Mouse (Mus musculus) kidney, postnatal 0 days (tissue): ENCODE measurements around the gene Trim29. TPM values are rescaled to one million over a fixed set of nuclear protein-coding genes. Genes with fewer than 3 reads are reported as not detected.

Source experiments
- ATAC-seq: fragments of 200-750 bp; cut with Nextera tagmentation; replicated peaks from 2 replicates; pipeline ENCODE4 v1.8.0; 2017; ENCODE audit warnings: low read depth, moderate number of reproducible peaks, moderate TSS enrichment, moderate library complexity; ENCODE audit not compliant: low FRiP score
- DNase-seq: peaks from one replicate; pipeline ENCODE4 v3.0.0-alpha.2; 2016; ENCODE audit warnings: low spot score
- H3K27ac ChIP-seq: fragments of 300-500 bp; sonication (generic); 2 replicates; pipeline ENCODE4 v1.5.1; 2014; ENCODE audit warnings: mild to moderate bottlenecking
- H3K27me3 ChIP-seq: fragments of 300-500 bp; sonication (generic); 2 replicates; pipeline ENCODE4 v1.6.1; 2014; ENCODE audit warnings: low read length, mixed read lengths; ENCODE audit not compliant: insufficient read depth
- H3K36me3 ChIP-seq: fragments of 300-500 bp; sonication (generic); 2 replicates; pipeline ENCODE4 v1.6.1; 2014; ENCODE audit warnings: low read length, mixed read lengths; ENCODE audit not compliant: insufficient read depth
- H3K4me1 ChIP-seq: fragments of 300-500 bp; sonication (generic); replicated peaks from 2 replicates; pipeline ENCODE4 v1.6.1; 2014; ENCODE audit warnings: antibody characterized with exemption, low read length, mixed read lengths; ENCODE audit not compliant: insufficient read depth
- H3K4me2 ChIP-seq: fragments of 300-500 bp; sonication (generic); 2 replicates; pipeline ENCODE4 v1.6.1; 2014; ENCODE audit warnings: mild to moderate bottlenecking, low read length, moderate library complexity, mixed read lengths
- H3K4me3 ChIP-seq: fragments of 300-500 bp; sonication (generic); replicated peaks from 2 replicates; pipeline ENCODE4 v1.5.1; 2014; ENCODE audit warnings: low read depth, low read length
- H3K9ac ChIP-seq: fragments of 300-500 bp; sonication (generic); 2 replicates; pipeline ENCODE4 v1.6.1; 2014; ENCODE audit warnings: low read depth, low read length
- H3K9me3 ChIP-seq: fragments of 300-500 bp; sonication (generic); replicated peaks from 2 replicates; pipeline ENCODE4 v1.6.1; 2016; ENCODE audit warnings: low read length, inconsistent platforms, mixed read lengths
- CTCF ChIP-seq: IDR thresholded peaks from 2 replicates; pipeline ENCODE4 v1.5.1; 2016; ENCODE audit warnings: antibody characterized with exemption, low read depth, mild to moderate bottlenecking, moderate library complexity
- WGBS: fragments of 180-500 bp; shearing (Covaris S2); extraction: QIAGEN DNeasy Blood & Tissue Kit; methylation state at CpG from one replicate; pipeline ENCODE4 v1.1.7; 2014; 5-methylcytosine and 5-hydroxymethylcytosine counted together
- polyA plus RNA-seq: library from polyadenylated mRNA; unstranded; fragments of >200 nt; fragmentation: Nextera tagmentation; extraction: Ambion mirVana; gene quantifications from 2 replicates; pipeline ENCODE4 v1.2.1, GENCODE M21; 2015

Gene Trim29
- polyA plus RNA-seq, 1 experiment from 2014 or later = 2.5 TPM

DNA sequence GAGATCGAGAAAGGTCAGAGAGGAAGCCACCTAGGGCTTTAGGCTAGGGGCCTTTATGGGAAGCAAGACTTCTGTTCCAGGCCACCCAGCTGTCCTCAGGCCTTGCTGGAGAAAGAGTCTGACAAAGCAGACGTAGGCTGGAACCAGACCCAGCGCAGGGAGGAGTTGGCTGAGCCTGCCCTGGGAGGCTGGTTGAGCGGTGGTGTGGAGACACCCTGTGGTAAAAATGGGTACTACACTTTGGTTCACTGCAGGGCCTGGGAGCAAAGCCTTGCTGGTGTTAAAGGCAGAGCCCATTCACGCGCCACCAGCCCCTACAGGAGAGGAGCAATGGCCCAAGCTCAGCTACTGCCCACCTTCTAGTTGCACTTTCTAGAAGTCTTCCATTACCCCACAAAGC lies 26.4 kb upstream of the Trim29 start:
- no peak overlapping the region for H3K4me2 ChIP-seq
- WGBS = 10% methylated on average over 6 of the region's 6 CpGs
- H3K4me1 ChIP-seq = no peaks in the 10 kb centered on the region
- H3K9me3 ChIP-seq = no peaks in the 10 kb centered on the region
- ATAC-seq (peak; percentile 82), DNase-seq (peak; percentile 94)
- no peaks in the 10 kb centered on the region for H3K36me3 ChIP-seq
- H3K27ac ChIP-seq = no peak overlapping the region
- H3K9ac ChIP-seq = no peak overlapping the region
- TF ChIP-seq CTCF = peak; percentile 97
- H3K4me3 ChIP-seq = no peak overlapping the region
- no peaks in the 10 kb centered on the region for H3K27me3 ChIP-seq

DNA sequence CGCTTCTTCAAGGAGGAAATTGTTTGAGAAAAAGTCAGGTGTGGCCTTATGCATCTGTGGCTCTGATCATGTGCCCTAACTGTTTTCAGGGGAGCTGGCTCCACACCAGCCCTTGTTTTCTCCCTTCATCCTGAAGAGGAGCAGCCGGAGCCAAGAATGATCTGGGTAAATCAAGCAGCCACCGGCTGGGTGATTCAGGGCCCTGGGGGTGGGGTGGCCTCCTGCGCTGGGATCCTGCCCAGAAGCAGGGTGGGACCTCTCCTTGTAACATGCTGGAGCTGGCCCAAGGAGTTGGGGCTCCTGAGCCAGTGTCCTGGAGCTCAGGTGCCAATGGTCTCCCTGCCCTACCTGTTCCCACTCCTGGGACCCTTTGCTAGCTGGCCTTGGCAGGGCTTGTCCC lies 25.4 kb upstream of the Trim29 start:
- Histone ChIP-seq H3K4me1 (no peaks in the 10 kb centered on the region), H3K4me2 (no peak overlapping the region), H3K9ac (no peak overlapping the region), H3K9me3 (no peaks in the 10 kb centered on the region), H3K27me3 (no peaks in the 10 kb centered on the region), H3K4me3 (no peak overlapping the region), H3K27ac (no peak overlapping the region), H3K36me3 (no peaks in the 10 kb centered on the region)
- WGBS = 79% methylated on average over 4 of the region's 4 CpGs
- ATAC-seq (no peak), DNase-seq (no peak)
- TF ChIP-seq CTCF = no peak

DNA sequence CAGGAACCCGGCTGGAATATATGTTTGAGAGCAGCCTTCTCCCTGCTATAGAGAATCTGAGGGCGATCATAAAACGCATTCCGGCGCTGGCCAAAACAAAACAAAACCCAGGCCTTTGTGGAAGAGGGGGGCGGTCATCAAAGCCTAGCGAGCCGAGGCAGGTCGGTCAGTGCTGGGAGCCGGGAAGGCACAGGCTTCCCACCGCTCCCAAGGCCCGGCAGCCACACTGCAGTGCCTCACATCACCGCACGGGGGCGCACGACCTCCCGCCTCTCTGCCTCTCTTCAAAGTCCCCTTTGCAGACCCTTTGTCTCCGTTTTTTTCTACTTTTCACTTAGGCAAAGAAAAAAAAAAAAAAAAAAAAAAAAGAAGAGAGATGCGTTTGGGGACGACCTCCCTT lies 23.8 kb upstream of the Trim29 start:
- H3K4me2 ChIP-seq = peak overlapping the region; percentile 23; the same call in 1 of the 2 replicates
- ATAC-seq = 0 out of 2 replicates have a peak, but pooled peaks have one; percentile 27
- WGBS = 2% methylated on average over 20 of the region's 20 CpGs
- DNase-seq = peak; percentile 85
- H3K4me3 ChIP-seq = no peak overlapping the region
- H3K27ac ChIP-seq = no peak overlapping the region
- H3K9ac ChIP-seq = 0 out of 2 replicates have a peak overlapping the region, but pooled peaks have one; percentile 31
- peak; percentile 92 for TF ChIP-seq CTCF
- no peaks in the 10 kb centered on the region for H3K9me3 ChIP-seq
- H3K36me3 ChIP-seq = no peaks in the 10 kb centered on the region
- no peaks in the 10 kb centered on the region for H3K27me3 ChIP-seq
- H3K4me1 ChIP-seq = no peaks in the 10 kb centered on the region

DNA sequence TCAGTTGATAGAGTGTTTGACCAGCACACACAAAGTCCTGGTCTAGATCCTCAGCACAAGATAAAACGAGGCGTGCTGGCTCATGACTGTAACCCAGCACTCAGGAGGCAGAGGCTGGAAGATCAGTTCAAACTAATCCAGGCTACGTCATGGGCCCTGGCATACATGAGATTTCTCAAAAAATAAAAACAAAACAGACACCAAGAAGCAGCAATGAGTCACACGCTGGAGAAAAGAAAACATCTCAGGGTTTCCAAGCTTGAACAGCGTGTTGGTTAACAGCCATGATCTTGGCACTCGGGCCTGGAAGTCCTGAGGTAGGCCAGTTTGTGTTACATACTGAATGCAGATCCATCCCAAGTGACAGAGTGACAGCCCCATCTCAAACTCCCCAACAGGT lies 17.6 kb upstream of the Trim29 start:
- Histone ChIP-seq H3K27ac (no peak overlapping the region), H3K9me3 (no peaks in the 10 kb centered on the region), H3K4me2 (no peak overlapping the region), H3K9ac (no peak overlapping the region), H3K36me3 (no peaks in the 10 kb centered on the region), H3K4me1 (no peaks in the 10 kb centered on the region), H3K4me3 (no peak overlapping the region), H3K27me3 (no peaks in the 10 kb centered on the region)
- ATAC-seq (no peak), DNase-seq (no peak)
- 74% methylated on average over 6 of the region's 6 CpGs for WGBS
- TF ChIP-seq CTCF = no peak

DNA sequence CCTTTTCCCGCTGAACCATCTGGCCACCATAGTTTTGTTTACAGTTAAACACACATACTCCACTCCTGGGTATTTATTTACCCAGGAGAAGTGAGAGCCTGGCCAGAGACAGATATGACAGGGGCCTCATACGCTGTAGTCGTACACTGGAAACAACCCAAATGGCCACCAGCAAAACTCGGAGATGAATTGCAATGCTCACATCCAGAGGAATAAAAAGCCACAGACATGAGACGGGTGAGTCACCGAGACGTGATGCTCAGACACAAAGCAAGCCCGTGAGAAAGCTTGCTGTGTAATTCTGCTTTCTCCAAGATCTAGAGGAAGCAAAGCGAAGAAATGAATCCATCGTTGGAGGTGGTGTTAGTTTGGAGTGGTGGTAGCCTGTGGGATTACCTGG lies 10.3 kb upstream of the Trim29 start:
- WGBS = 61% methylated on average over 10 of the region's 10 CpGs
- no peak for ATAC-seq
- no peak overlapping the region for H3K4me2 ChIP-seq
- no peak overlapping the region for H3K4me3 ChIP-seq
- no peaks in the 10 kb centered on the region for H3K27me3 ChIP-seq
- no peak overlapping the region for H3K27ac ChIP-seq
- H3K36me3 ChIP-seq = no peaks in the 10 kb centered on the region
- H3K9ac ChIP-seq = no peak overlapping the region
- DNase-seq = no peak
- no peaks in the 10 kb centered on the region for H3K4me1 ChIP-seq
- TF ChIP-seq CTCF = no peak
- no peaks in the 10 kb centered on the region for H3K9me3 ChIP-seq

DNA sequence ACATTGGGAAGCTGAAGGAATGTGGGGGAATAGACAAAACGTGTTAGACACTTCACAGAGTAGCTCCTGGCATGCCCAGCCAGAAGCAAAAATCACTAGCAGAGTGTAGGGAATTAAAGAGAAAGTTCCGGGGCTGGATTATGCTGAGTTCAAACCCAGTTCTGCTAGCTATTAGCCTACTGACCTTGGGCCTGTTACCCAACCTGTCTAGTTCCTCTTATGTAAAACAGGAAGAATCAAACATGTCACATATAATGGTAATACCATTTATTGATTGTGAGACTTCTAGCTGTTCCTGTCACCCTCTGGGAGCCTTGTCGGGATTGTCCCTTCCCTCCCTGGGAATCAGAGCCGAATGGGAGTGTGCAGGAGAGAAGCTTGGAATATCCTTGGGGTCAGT lies 7.7 kb upstream of the Trim29 start:
- no peak for TF ChIP-seq CTCF
- no peaks in the 10 kb centered on the region for H3K9me3 ChIP-seq
- no peak overlapping the region for H3K4me3 ChIP-seq
- no peak overlapping the region for H3K27ac ChIP-seq
- ATAC-seq (no peak), DNase-seq (no peak)
- H3K4me1 ChIP-seq = no peaks in the 10 kb centered on the region
- H3K27me3 ChIP-seq = no peaks in the 10 kb centered on the region
- no peak overlapping the region for H3K9ac ChIP-seq
- H3K4me2 ChIP-seq = no peak overlapping the region
- WGBS = 69% methylated on average over 4 of the region's 4 CpGs
- no peaks in the 10 kb centered on the region for H3K36me3 ChIP-seq

DNA sequence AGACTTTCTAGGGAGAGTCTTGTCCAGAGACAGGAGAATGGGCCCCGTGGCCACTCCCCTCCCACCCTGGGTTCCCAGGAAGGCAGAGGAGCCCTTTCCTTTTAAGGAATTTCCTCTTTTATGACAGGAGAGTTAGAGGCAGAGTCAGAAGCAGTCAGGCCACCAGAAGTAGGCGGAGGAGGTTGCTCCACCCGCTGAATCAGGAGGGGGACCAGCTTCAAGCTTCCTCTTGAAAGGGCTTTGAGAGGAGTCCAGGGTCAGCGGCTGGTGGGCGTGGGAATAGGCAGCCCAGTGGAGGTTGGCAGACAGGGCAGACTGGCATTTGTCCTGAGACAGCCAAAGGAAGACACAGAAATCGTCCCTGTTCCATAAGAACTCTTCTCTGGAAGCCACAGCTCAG lies 4.8 kb upstream of the Trim29 start:
- H3K4me1 ChIP-seq = no peaks in the 10 kb centered on the region
- WGBS = 28% methylated on average over 6 of the region's 6 CpGs
- no peak for ATAC-seq

More for the DNA sequence above, 4.8 kb upstream of the Trim29 start:
- Histone ChIP-seq H3K4me3 (no peak overlapping the region), H3K36me3 (no peaks in the 10 kb centered on the region), H3K9ac (no peak overlapping the region), H3K27me3 (no peaks in the 10 kb centered on the region), H3K27ac (no peak overlapping the region), H3K9me3 (no peaks in the 10 kb centered on the region), H3K4me2 (no peak overlapping the region)
- TF ChIP-seq CTCF = no peak
- peak; percentile 67 for DNase-seq
